In the genomic region with DNA sequence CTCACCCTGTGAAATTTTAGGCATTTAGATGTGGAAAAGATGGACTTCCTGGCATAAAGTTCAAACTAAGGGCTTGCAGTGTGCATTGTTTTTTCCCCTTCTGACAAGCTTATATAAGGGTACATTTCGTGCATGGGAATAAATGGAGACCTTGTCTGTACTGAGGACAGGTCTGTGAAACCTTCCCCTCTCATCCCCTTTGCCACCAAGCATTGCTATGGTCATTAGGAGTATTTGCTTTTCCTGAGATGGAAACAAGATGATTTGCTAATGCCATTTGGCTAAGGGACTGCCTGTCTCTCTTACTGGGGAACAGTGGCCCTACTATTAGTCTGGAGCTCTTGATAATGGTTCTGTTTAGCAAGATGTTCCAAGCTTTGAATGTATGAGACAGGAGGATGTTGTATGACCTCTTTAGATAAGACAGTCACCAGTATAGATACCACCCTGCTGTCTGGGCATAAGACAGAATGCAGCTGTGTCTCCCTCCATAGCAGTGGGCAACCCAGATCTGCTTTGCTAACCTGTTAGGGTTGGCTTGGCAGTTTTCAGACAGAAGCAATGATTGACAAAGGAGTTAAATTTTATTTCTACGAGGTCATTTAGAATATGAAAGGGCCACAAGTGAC, we compare ENCODE assay signal across 28 mouse cellular contexts. TPM values are rescaled to one million over a fixed set of nuclear protein-coding genes. Genes with fewer than 3 reads are reported as not detected.
A peak's percentile ranks its signal among the peaks of the same experiment; 100 is the strongest.
DNase-seq lines count a peak whose midpoint lies in the region; ATAC-seq and TF ChIP-seq lines count a peak whose summit lies in the region.
"Had no signal": no experiment of that assay in that cellular context is flagged by ENCODE, and none has a peak within 500 bp of the region (broad histone marks: within the 10 kb centered on the region; RNA-seq: fewer than 3 reads in every experiment).

No protein-coding gene starts in this region.

- dilution Hi-C loops in CH12.LX (cut with MboI; ENCODE audit: extremely low pct_ligation_motif_present, extremely low pct_unique_long_range_greater_than_20kb, low sequenced_read_pairs) = no loop called here

- peaks cover 10% of the 10 kb centered on the region for H3K79me2 ChIP-seq in CH12.LX (replicated peaks; ENCODE audit: control insufficient read depth, extremely low read depth, insufficient read depth, poor library complexity, severe bottlenecking)

- TF ChIP-seq POLR2A in CH12.LX (IDR thresholded peaks at IDR 0.05; ENCODE audit: low read depth, low read length) = no peak

- H3K9ac ChIP-seq in CH12.LX (ENCODE audit: insufficient read depth, low read depth) = no peak overlapping the region
- H3K9ac ChIP-seq in liver, embryonic 15.5 days = peak overlapping the region; percentile 23
- H3K9ac ChIP-seq: forebrain, embryonic 13.5 days; hindbrain, embryonic 14.5 days; neural tube, embryonic 15.5 days had no signal

- H3K9me3 ChIP-seq in CH12.LX (replicated peaks; ENCODE audit: low read length) = no peaks in the 10 kb centered on the region
- H3K9me3 ChIP-seq in liver, embryonic 15.5 days (replicated peaks) = no peaks in the 10 kb centered on the region
- H3K9me3 ChIP-seq: forebrain, embryonic 13.5 days; heart, embryonic 13.5 days; megakaryocyte, embryonic 14.5 days; neural tube, embryonic 15.5 days had no signal

- H3K27ac ChIP-seq in CH12.LX (ENCODE audit: insufficient read depth, low read depth) = no peak overlapping the region
- peak overlapping the region; percentile 84 for H3K27ac ChIP-seq in liver, embryonic 15.5 days (replicated peaks)
- H3K27ac ChIP-seq: forebrain, embryonic 13.5 days; gastrocnemius, adult 2 months; heart, adult 2 months; heart, embryonic 13.5 days; hindbrain, embryonic 14.5 days; neural tube, embryonic 15.5 days had no signal

- H3K36me3 ChIP-seq in CH12.LX (replicated peaks in 1 of 2; ENCODE audit: control insufficient read depth in 1 of 2, insufficient read depth in 1 of 2, low read length in 1 of 2) = peaks cover 34 to 72% of the 10 kb centered on the region in 2 experiments
- H3K36me3 ChIP-seq in liver, embryonic 15.5 days (replicated peaks) = peaks cover 61% of the 10 kb centered on the region
- H3K36me3 ChIP-seq: neural tube, embryonic 15.5 days had no signal

- in situ Hi-C loops in CH12.LX (cut with MboI; ENCODE audit: low pct_ligation_motif_present, low pct_unique_long_range_greater_than_20kb, low sequenced_read_pairs) = no loop called here

- TF ChIP-seq CTCF in CH12.LX (conservative IDR thresholded peaks at IDR 0.05 in 1 of 2, IDR thresholded peaks at IDR 0.05 in 1 of 2; ENCODE audit: low read depth in 2 of 2, low read length in 2 of 2) = no peak

- H3K27me3 ChIP-seq in CH12.LX (replicated peaks) = no peaks in the 10 kb centered on the region
- no peaks in the 10 kb centered on the region for H3K27me3 ChIP-seq in liver, embryonic 15.5 days
- H3K27me3 ChIP-seq: forebrain, embryonic 13.5 days; heart, embryonic 13.5 days; megakaryocyte, embryonic 14.5 days; neural tube, embryonic 15.5 days had no signal

- peak; percentile 1 for DNase-seq in adrenal gland, postnatal 14 days
- no peak for DNase-seq in adrenal gland, adult (ENCODE audit: inconsistent age in 2 of 2, low spot score in 1 of 2)
- DNase-seq in CH12.LX (ENCODE audit: extremely low read depth) (no peak), liver (peak; percentile 54)
- no peak for DNase-seq in right cerebral cortex, postnatal 14 days
- no peak for DNase-seq in B cell, adult 2 months
- DNase-seq in layer of hippocampus, adult 9-11 months = no peak
- DNase-seq: adrenal gland, postnatal 36 days; cerebellum, adult 18-20 months; cerebellum, postnatal 10 days; gastrocnemius, adult 2 months; gastrocnemius, postnatal 36 days; heart, adult 2 months; heart, postnatal 10 days; kidney, adult 9 months; kidney, postnatal 10 days; left cerebral cortex, postnatal 4 days; lung, postnatal 36 days; midbrain, embryonic 14.5 days; right cerebral cortex, postnatal 4 days had no signal

- no peak overlapping the region for H3K4me2 ChIP-seq in CH12.LX (ENCODE audit: insufficient read depth, low read depth, poor library complexity, severe bottlenecking)
- peak overlapping the region; percentile 37 for H3K4me2 ChIP-seq in liver, embryonic 15.5 days
- H3K4me2 ChIP-seq: forebrain, embryonic 13.5 days; heart, embryonic 13.5 days; hindbrain, embryonic 14.5 days; neural tube, embryonic 15.5 days had no signal

- ATAC-seq in liver, embryonic 15.5 days (ENCODE audit: insufficient read depth) = peak; percentile 86
- ATAC-seq: forebrain, embryonic 13.5 days; intestine, postnatal 0 days had no signal

- no peak for TF ChIP-seq RAD21 in CH12.LX (IDR thresholded peaks at IDR 0.05; ENCODE audit: low read depth, low read length)

- no peak for TF ChIP-seq EP300 in CH12.LX (IDR thresholded peaks at IDR 0.05; ENCODE audit: low read length)

- peaks cover 3 to 29% of the 10 kb centered on the region in 2 experiments; a peak in 3 of 4 replicates for H3K4me1 ChIP-seq in CH12.LX (ENCODE audit: control insufficient read depth in 1 of 2, insufficient read depth in 2 of 2)
- peaks cover 71% of the 10 kb centered on the region for H3K4me1 ChIP-seq in liver, embryonic 15.5 days (replicated peaks)

- H3K4me3 ChIP-seq in CH12.LX (replicated peaks in 1 of 3; ENCODE audit: low read depth in 2 of 3, low read length in 2 of 3, poor library complexity in 1 of 3) = no peak overlapping the region
- no peak overlapping the region for H3K4me3 ChIP-seq in liver, embryonic 15.5 days (replicated peaks)
- H3K4me3 ChIP-seq: forebrain, embryonic 13.5 days; gastrocnemius, adult 2 months; heart, adult 2 months; heart, embryonic 13.5 days; megakaryocyte, embryonic 14.5 days; neural tube, embryonic 15.5 days had no signal

- WGBS in liver, embryonic 15.5 days (ENCODE audit: insufficient replicate concordance) = 51% methylated on average over 2 of the region's 2 CpGs

TF ChIP-seq in CH12.LX, 34 proteins besides CTCF, POLR2A, EP300 and RAD21:
- TF ChIP-seq MYC (IDR thresholded peaks at IDR 0.05; ENCODE audit: low read depth, low read length) (no peak), POLR2AphosphoS2 (IDR thresholded peaks at IDR 0.05; ENCODE audit: low read depth, low read length) (peak; percentile 78), ETS1 (conservative IDR thresholded peaks at IDR 0.05; ENCODE audit: low read depth, low read length) (no peak), ZMIZ1 (IDR thresholded peaks at IDR 0.05; ENCODE audit: low read depth, low read length) (peak; percentile 19; the same call in 1 of the 2 replicates)

RNA-seq across cellular contexts. Expression of a gene that starts 7.3 kb away (rescaled TPM):
- total RNA-seq in adrenal gland, postnatal 14 days (2021) = 42.1 and 56.4 TPM in 2 replicates
- total RNA-seq in CH12.LX (2012; rRNA removed) = 89.0 and 138 TPM in 2 replicates
- total RNA-seq in CH12.LX (2014; rRNA removed) = 180 and 187 TPM in 2 replicates
- polyA plus RNA-seq in CH12.LX (2012; ENCODE audit: insufficient read length, low read depth) = 202 and 214 TPM in 2 replicates
- 444 and 469 TPM in 2 replicates for polyA plus RNA-seq in liver, embryonic 15.5 days (2015; fragmentation: Nextera tagmentation; extraction: Ambion mirVana)

RNA-seq across cellular contexts. Expression of a gene that starts 33.8 kb away (rescaled TPM):
- total RNA-seq in adrenal gland, postnatal 14 days (2021) = 3.5 and 3.9 TPM in 2 replicates
- total RNA-seq in CH12.LX (2012; rRNA removed) = not detected in 2 replicates
- not detected in 2 replicates for total RNA-seq in CH12.LX (2014; rRNA removed)
- polyA plus RNA-seq in CH12.LX (2012; ENCODE audit: insufficient read length, low read depth) = not detected in 2 replicates
- polyA plus RNA-seq in liver, embryonic 15.5 days (2015; fragmentation: Nextera tagmentation; extraction: Ambion mirVana) = 0.61 and 0.76 TPM in 2 replicates
- total RNA-seq: hematopoietic stem cell, adult 5-6 weeks had no signal

Comparison
In these comparisons a context has a peak if more than half of its experiments do, and no peak if none do; other contexts are left out.
1. DNase-seq: peak in adrenal gland, postnatal 14 days (single experiment) and liver (single experiment); none in adrenal gland, adult (0 of 2), CH12.LX (single experiment), right cerebral cortex, postnatal 14 days (single experiment), B cell, adult 2 months (0 of 2) and layer of hippocampus, adult 9-11 months (single experiment).